Mouse (Mus musculus): ENCODE measurements around the gene Prss8. TPM values are rescaled to one million over a fixed set of nuclear protein-coding genes. Genes with fewer than 3 reads are reported as not detected.
A peak's percentile ranks its signal among the peaks of the same experiment; 100 is the strongest.

The Prss8 gene
- total and polyA plus RNA-seq, 2 experiments from 2014 or later, result 0.18 to 8.1 TPM

DNA sequence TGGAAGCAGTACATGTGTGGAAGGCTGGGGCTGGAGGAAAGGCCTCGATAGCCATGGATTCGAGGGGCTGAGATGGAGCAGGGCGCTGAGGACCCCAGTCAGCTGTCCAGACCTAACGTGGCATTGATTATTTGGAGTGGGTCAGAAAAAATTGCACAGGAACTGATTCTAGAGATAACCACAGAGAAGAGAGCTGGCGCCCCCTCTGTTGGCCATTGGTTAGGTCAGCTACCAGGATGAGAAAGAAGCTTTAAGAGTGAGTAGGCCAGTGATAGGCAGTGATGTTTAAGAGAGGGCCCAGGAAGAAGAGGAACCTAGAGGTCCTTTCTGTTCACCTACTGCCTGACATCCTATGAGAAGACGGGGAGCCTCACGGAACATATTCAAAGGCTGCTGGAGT, 10.6 kb downstream of the Prss8 start:
- Histone ChIP-seq H3K27ac (ENCODE audit: low read depth) (no peak overlapping the region), H3K4me2 (ENCODE audit: low read depth, low read length) (no peak overlapping the region), H3K36me3 (replicated peaks; ENCODE audit: control insufficient read depth, insufficient read depth, low read length) (peaks cover 27% of the 10 kb centered on the region; the same call in 1 of the 2 replicates), H3K27me3 (ENCODE audit: control insufficient read depth, insufficient read depth, low read length) (no peaks in the 10 kb centered on the region), H3K9me3 (replicated peaks; ENCODE audit: control insufficient read depth, low read length) (no peaks in the 10 kb centered on the region), H3K4me1 (ENCODE audit: control insufficient read depth, insufficient read depth) (no peaks in the 10 kb centered on the region), H3K4me3 (ENCODE audit: low read depth, low read length) (no peak overlapping the region), H3K9ac (replicated peaks; ENCODE audit: low read depth, low read length) (no peak overlapping the region)
- WGBS, result 76% methylated on average over 7 of the region's 7 CpGs
- ATAC-seq (ENCODE audit: insufficient read depth, low read depth) (no peak), DNase-seq (ENCODE audit: low spot score) (no peak)
- TF ChIP-seq CTCF (IDR thresholded peaks at IDR 0.05; ENCODE audit: low read depth), result peak; percentile 7; the same call in 1 of the 2 replicates
- no peak for TF ChIP-seq EP300 (IDR thresholded peaks at IDR 0.05; ENCODE audit: low read depth)

GRCm38 (mm10) chr7:127918203-127918602, 11.7 kb downstream of the Prss8 start:
- no peak for DNase-seq (ENCODE audit: low spot score)
- H3K9ac ChIP-seq (replicated peaks; ENCODE audit: low read depth, low read length), result no peak overlapping the region
- whole genome bisulfite sequencing, result 50% methylated on average over 3 of the region's 3 CpGs

DNA sequence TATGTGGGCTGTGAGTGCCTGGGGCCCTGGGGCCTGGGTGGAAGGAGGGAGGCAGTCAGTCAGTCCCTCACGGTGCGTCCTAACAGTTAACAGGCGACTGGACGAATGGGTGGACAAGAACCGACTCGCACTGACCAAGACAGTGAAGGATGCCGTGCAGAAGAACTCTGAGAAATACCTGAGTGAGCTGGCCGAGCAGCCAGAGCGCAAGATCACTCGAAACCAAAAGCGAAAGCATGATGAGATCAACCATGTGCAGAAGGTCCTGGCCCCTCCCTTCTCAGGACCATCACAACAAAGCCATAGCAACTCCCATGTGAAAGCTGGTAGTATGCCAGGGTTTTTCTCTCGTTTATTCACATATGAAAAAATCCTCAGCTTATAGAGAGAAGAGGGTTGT, 14.6 kb downstream of the Prss8 start:
- TF ChIP-seq CTCF (IDR thresholded peaks at IDR 0.05; ENCODE audit: low read depth) (no peak), EP300 (IDR thresholded peaks at IDR 0.05; ENCODE audit: low read depth) (no peak)
- Histone ChIP-seq H3K27me3 (ENCODE audit: control insufficient read depth, insufficient read depth, low read length) (no peaks in the 10 kb centered on the region), H3K9me3 (replicated peaks; ENCODE audit: control insufficient read depth, low read length) (no peaks in the 10 kb centered on the region), H3K4me3 (ENCODE audit: low read depth, low read length) (no peak overlapping the region), H3K36me3 (replicated peaks; ENCODE audit: control insufficient read depth, insufficient read depth, low read length) (peaks cover 21% of the 10 kb centered on the region; the same call in 1 of the 2 replicates), H3K9ac (replicated peaks; ENCODE audit: low read depth, low read length) (no peak overlapping the region), H3K27ac (ENCODE audit: low read depth) (no peak overlapping the region), H3K4me2 (ENCODE audit: low read depth, low read length) (no peak overlapping the region), H3K4me1 (ENCODE audit: control insufficient read depth, insufficient read depth) (0 out of 2 replicates have a peak, but pooled peaks cover 11% of the 10 kb centered on the region)
- 89% methylated on average over 12 of the region's 12 CpGs for WGBS
- DNase-seq (ENCODE audit: low spot score) (no peak), ATAC-seq (ENCODE audit: insufficient read depth, low read depth) (no peak)

More at GRCm38 (mm10) chr7:127918203-127918602, 11.7 kb downstream of the Prss8 start:
- no peaks in the 10 kb centered on the region for H3K9me3 ChIP-seq (replicated peaks; ENCODE audit: control insufficient read depth, low read length)
- peaks cover 25% of the 10 kb centered on the region; the same call in 1 of the 2 replicates for H3K36me3 ChIP-seq (replicated peaks; ENCODE audit: control insufficient read depth, insufficient read depth, low read length)
- TF ChIP-seq EP300 (IDR thresholded peaks at IDR 0.05; ENCODE audit: low read depth) (no peak), CTCF (IDR thresholded peaks at IDR 0.05; ENCODE audit: low read depth) (peak; percentile 34)
- no peak overlapping the region for H3K27ac ChIP-seq (ENCODE audit: low read depth)
- H3K4me2 ChIP-seq (ENCODE audit: low read depth, low read length), result no peak overlapping the region
- no peak overlapping the region for H3K4me3 ChIP-seq (ENCODE audit: low read depth, low read length)
- 0 out of 2 replicates have a peak, but pooled peaks cover 3% of the 10 kb centered on the region for H3K4me1 ChIP-seq (ENCODE audit: control insufficient read depth, insufficient read depth)
- no peak for ATAC-seq (ENCODE audit: insufficient read depth, low read depth)
- no peaks in the 10 kb centered on the region for H3K27me3 ChIP-seq (ENCODE audit: control insufficient read depth, insufficient read depth, low read length)

DNA sequence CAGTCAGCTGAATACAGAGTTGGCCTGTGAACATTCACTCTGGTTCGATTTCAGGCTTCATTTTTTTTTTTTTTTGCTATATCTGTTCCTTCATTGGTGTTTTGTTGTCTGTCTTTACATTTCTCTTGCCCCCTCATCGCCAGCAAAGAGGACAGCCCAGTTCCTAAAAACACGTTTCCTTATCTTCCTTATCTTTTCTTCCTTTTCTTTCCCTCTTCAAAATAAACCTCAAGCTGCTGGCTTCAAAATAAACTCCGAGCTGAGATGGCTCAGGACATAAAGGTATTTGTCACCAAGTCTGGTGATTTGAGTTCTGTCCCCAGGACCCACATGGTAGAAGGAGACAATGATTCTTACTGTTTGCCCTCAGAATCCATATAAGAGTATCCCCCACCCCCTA, 17.0 kb downstream of the Prss8 start:
- Histone ChIP-seq H3K9ac (replicated peaks; ENCODE audit: low read depth, low read length) (peak overlapping the region; percentile 86; the same call in 1 of the 2 replicates), H3K4me3 (ENCODE audit: low read depth, low read length) (peak overlapping the region; percentile 96), H3K4me2 (ENCODE audit: low read depth, low read length) (peak overlapping the region; percentile 87), H3K9me3 (replicated peaks; ENCODE audit: control insufficient read depth, low read length) (no peaks in the 10 kb centered on the region), H3K36me3 (replicated peaks; ENCODE audit: control insufficient read depth, insufficient read depth, low read length) (peaks cover 37% of the 10 kb centered on the region), H3K27ac (ENCODE audit: low read depth) (no peak overlapping the region), H3K4me1 (ENCODE audit: control insufficient read depth, insufficient read depth) (0 out of 2 replicates have a peak, but pooled peaks cover 11% of the 10 kb centered on the region), H3K27me3 (ENCODE audit: control insufficient read depth, insufficient read depth, low read length) (no peaks in the 10 kb centered on the region)
- no peak for TF ChIP-seq CTCF (IDR thresholded peaks at IDR 0.05; ENCODE audit: low read depth)
- TF ChIP-seq EP300 (IDR thresholded peaks at IDR 0.05; ENCODE audit: low read depth), result no peak
- DNase-seq (ENCODE audit: low spot score) (no peak), ATAC-seq (ENCODE audit: insufficient read depth, low read depth) (no peak)
- 8% methylated on average over 4 of the region's 4 CpGs for WGBS

DNA sequence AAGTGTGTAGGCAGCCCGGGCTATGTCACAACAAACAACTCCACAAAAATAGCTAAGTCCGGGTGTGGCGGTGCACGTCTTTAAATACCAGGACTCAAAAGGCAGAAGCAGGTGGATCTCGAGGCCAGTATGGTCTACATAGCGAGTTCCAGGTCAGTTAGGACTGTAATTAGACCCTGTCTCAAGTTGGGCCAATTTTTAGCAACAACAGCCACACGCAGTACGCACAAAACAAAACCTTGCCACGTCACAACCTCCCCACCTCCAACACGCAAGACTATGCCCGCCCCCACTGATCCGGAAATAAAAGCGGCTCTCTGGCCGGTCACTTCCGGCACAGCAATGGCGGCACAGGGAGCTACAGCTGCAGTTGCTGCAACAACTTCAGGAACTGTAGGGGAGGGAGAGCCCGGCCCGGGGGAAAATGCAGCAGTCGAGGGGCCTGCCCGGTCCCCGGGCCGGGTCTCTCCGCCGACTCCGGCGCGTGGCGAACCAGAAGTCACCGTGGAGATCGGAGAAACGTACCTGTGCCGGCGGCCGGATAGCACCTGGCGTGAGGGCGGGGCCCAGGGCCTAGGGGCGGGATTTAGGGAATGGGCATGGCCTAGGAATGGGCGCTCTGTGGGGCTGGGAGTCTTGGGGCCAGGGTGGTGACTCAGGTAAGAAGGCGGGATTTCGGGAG, 17.6 kb downstream of the Prss8 start, which contains the start of gene Kat8:
Gene Kat8, plus strand, starts transcription at position 327 of the 682 bp plus-strand sequence.
- DNase-seq (ENCODE audit: low spot score) (peak; percentile 93), ATAC-seq (ENCODE audit: insufficient read depth, low read depth) (peak; percentile 95)
- Histone ChIP-seq H3K27ac (ENCODE audit: low read depth) (peak within 1 kb of the TSS; percentile 86), H3K4me1 (ENCODE audit: control insufficient read depth, insufficient read depth) (0 out of 2 replicates have a peak, but pooled peaks cover 11% of the 10 kb centered on the region), H3K36me3 (replicated peaks; ENCODE audit: control insufficient read depth, insufficient read depth, low read length) (peaks cover 40% of the 10 kb centered on the region), H3K4me2 (ENCODE audit: low read depth, low read length) (peak within 1 kb of the TSS; percentile 87), H3K9me3 (replicated peaks; ENCODE audit: control insufficient read depth, low read length) (no peaks in the 10 kb centered on the region), H3K4me3 (ENCODE audit: low read depth, low read length) (peak within 1 kb of the TSS; percentile 96), H3K9ac (replicated peaks; ENCODE audit: low read depth, low read length) (peak within 1 kb of the TSS; percentile 86), H3K27me3 (ENCODE audit: control insufficient read depth, insufficient read depth, low read length) (no peaks in the 10 kb centered on the region)
- TF ChIP-seq EP300 (IDR thresholded peaks at IDR 0.05; ENCODE audit: low read depth) (peak; percentile 65; the same call in 1 of the 2 replicates), CTCF (IDR thresholded peaks at IDR 0.05; ENCODE audit: low read depth) (no peak)
- under 1% methylated on average over 40 of the region's 40 CpGs for WGBS
